Mouse (Mus musculus) small intestine, adult 2 months (tissue): Measurements from ENCODE around the gene Errfi1. TPM values are rescaled to one million over a fixed set of nuclear protein-coding genes. Genes with fewer than 3 reads are reported as not detected.
A peak's percentile ranks its signal among the peaks of the same experiment; 100 is the strongest.

ENCODE experiments used
- H3K27ac ChIP-seq: fragments of 200-500 bp; 2 replicates; pipeline ENCODE4 v1.5.1; 2012; ENCODE audit warnings: low read depth, low read length, control low read depth, inconsistent platforms; ENCODE audit not compliant: insufficient read depth
- H3K27me3 ChIP-seq: fragments of 200-500 bp; 2 replicates; pipeline ENCODE4 v1.6.1; 2012; ENCODE audit warnings: mild to moderate bottlenecking, moderate library complexity, low read length, inconsistent platforms; ENCODE audit not compliant: control insufficient read depth, insufficient read depth
- H3K36me3 ChIP-seq: fragments of 200-500 bp; 2 replicates; pipeline ENCODE4 v1.6.1; 2012; ENCODE audit warnings: mild to moderate bottlenecking, low read length, control low read depth, inconsistent platforms; ENCODE audit not compliant: control insufficient read depth, insufficient read depth
- H3K4me1 ChIP-seq: fragments of 200-500 bp; 2 replicates; pipeline ENCODE4 v1.6.1; 2012; ENCODE audit warnings: low read length, inconsistent platforms, mixed read lengths; ENCODE audit not compliant: control insufficient read depth, insufficient read depth, insufficient read length
- H3K4me3 ChIP-seq: fragments of 200-500 bp; 2 replicates; pipeline ENCODE4 v1.5.1; 2012; ENCODE audit warnings: low read depth, mild to moderate bottlenecking, control low read depth, inconsistent platforms, low read length, moderate library complexity
- CTCF ChIP-seq: fragments of 200-500 bp; IDR thresholded peaks from 2 replicates; pipeline ENCODE4 v1.5.1; 2012; ENCODE audit warnings: low read depth, mild to moderate bottlenecking, control low read depth, inconsistent platforms, low read length, moderate library complexity, mixed read lengths; ENCODE audit not compliant: insufficient replicate concordance, insufficient read length; ENCODE audit errors: extremely low read depth
- POLR2A ChIP-seq: fragments of 200-500 bp; IDR thresholded peaks from 2 replicates; pipeline ENCODE4 v1.6.1; 2012; ENCODE audit warnings: low read depth, mild to moderate bottlenecking, control low read depth, inconsistent platforms, low read length, moderate library complexity
- WGBS: fragments of 180-500 bp; shearing (Covaris S2); methylation state at CpG from one replicate; pipeline ENCODE4 v1.1.7; 2018; 5-methylcytosine and 5-hydroxymethylcytosine counted together
- polyA plus RNA-seq: library from polyadenylated mRNA; depleted of rRNA; stranded (reverse); fragments of >200 nt; gene quantifications from 2 replicates; pipeline ENCODE4 v1.2.3, GENCODE M21; 2012

Errfi1 gene
- polyA plus RNA-seq, 1 experiment, result 26.7 TPM

- Histone ChIP-seq H3K4me3 (peak overlapping the region; percentile 17; the same call in 1 of the 2 replicates), H3K27ac (peak overlapping the region; percentile 78), H3K4me1 (peaks cover 26% of the 10 kb centered on the region), H3K36me3 (no peaks in the 10 kb centered on the region), H3K27me3 (no peaks in the 10 kb centered on the region)
- TF ChIP-seq CTCF (no peak), POLR2A (no peak)
- 28% methylated on average over 13 of the region's 13 CpGs for WGBS
Observed at GRCm38 (mm10) chr4:150816414-150816951, 37.2 kb upstream of the Errfi1 start.

- 74% methylated on average over 12 of the region's 12 CpGs for WGBS
- Histone ChIP-seq H3K4me3 (no peak overlapping the region), H3K27me3 (no peaks in the 10 kb centered on the region), H3K36me3 (no peaks in the 10 kb centered on the region), H3K4me1 (peaks cover 29% of the 10 kb centered on the region), H3K27ac (peak overlapping the region; percentile 6; the same call in 1 of the 2 replicates)
- TF ChIP-seq POLR2A, result no peak
- TF ChIP-seq CTCF, result no peak
Observed at GRCm38 (mm10) chr4:150819126-150819910, 34.4 kb upstream of the Errfi1 start.

- H3K4me3 ChIP-seq, result no peak overlapping the region
- H3K27me3 ChIP-seq, result no peaks in the 10 kb centered on the region
- WGBS, result 79% methylated on average over 8 of the region's 8 CpGs
- no peak overlapping the region for H3K27ac ChIP-seq
- H3K4me1 ChIP-seq, result peaks cover 28% of the 10 kb centered on the region
- TF ChIP-seq POLR2A, result no peak
- no peaks in the 10 kb centered on the region for H3K36me3 ChIP-seq
Observed at GRCm38 (mm10) chr4:150821381-150821780, 32.3 kb upstream of the Errfi1 start.

GRCm38 (mm10) chr4:150822624-150823023 lies 31.1 kb upstream of the Errfi1 start:
- TF ChIP-seq POLR2A, result no peak
- no peak for TF ChIP-seq CTCF
- peaks cover 22% of the 10 kb centered on the region for H3K4me1 ChIP-seq
- no peaks in the 10 kb centered on the region for H3K27me3 ChIP-seq
- no peak overlapping the region for H3K27ac ChIP-seq
- H3K4me3 ChIP-seq, result no peak overlapping the region
- 81% methylated on average over 9 of the region's 9 CpGs for WGBS
- H3K36me3 ChIP-seq, result no peaks in the 10 kb centered on the region

GRCm38 (mm10) chr4:150823614-150824480 lies 29.9 kb upstream of the Errfi1 start:
- Histone ChIP-seq H3K4me3 (no peak overlapping the region), H3K4me1 (peaks cover 22% of the 10 kb centered on the region), H3K36me3 (no peaks in the 10 kb centered on the region), H3K27me3 (no peaks in the 10 kb centered on the region), H3K27ac (no peak overlapping the region)
- no peak for TF ChIP-seq CTCF
- TF ChIP-seq POLR2A, result no peak
- WGBS, result 65% methylated on average over 24 of the region's 24 CpGs

GRCm38 (mm10) chr4:150824877-150825276 lies 28.8 kb upstream of the Errfi1 start:
- no peak for TF ChIP-seq CTCF
- TF ChIP-seq POLR2A, result no peak
- Histone ChIP-seq H3K27ac (peak overlapping the region; percentile 70), H3K4me1 (peaks cover 22% of the 10 kb centered on the region), H3K4me3 (no peak overlapping the region), H3K27me3 (no peaks in the 10 kb centered on the region), H3K36me3 (no peaks in the 10 kb centered on the region)
- WGBS, result 21% methylated on average over 6 of the region's 6 CpGs

GRCm38 (mm10) chr4:150825531-150825930 lies 28.2 kb upstream of the Errfi1 start:
- H3K4me3 ChIP-seq, result no peak overlapping the region
- peaks cover 22% of the 10 kb centered on the region for H3K4me1 ChIP-seq
- no peaks in the 10 kb centered on the region for H3K36me3 ChIP-seq
- WGBS, result 22% methylated on average over 7 of the region's 7 CpGs
- H3K27me3 ChIP-seq, result no peaks in the 10 kb centered on the region
- H3K27ac ChIP-seq, result peak overlapping the region; percentile 70
- TF ChIP-seq POLR2A (no peak), CTCF (no peak)
